ENCODE assay signal across 25 mouse cellular contexts in genomic region chr16:71230104-71230653, GRCm38 (mm10).
"Had no signal": no experiment of that assay in that cellular context is flagged by ENCODE, and none has a peak within 500 bp of the region (broad histone marks: within the 10 kb centered on the region; RNA-seq: fewer than 3 reads in every experiment).

No protein-coding gene starts in this region.

- ATAC-seq: hindbrain, postnatal 0 days; intestine, embryonic 16.5 days; liver, embryonic 12.5 days had no signal

- H3K4me1 ChIP-seq: heart, embryonic 13.5 days; heart, embryonic 15.5 days; hindbrain, embryonic 13.5 days; kidney, embryonic 15.5 days; limb, embryonic 13.5 days; limb, embryonic 15.5 days; liver, embryonic 12.5 days had no signal

- H3K9ac ChIP-seq: heart, embryonic 13.5 days; heart, embryonic 15.5 days; hindbrain, embryonic 13.5 days; kidney, embryonic 15.5 days; limb, embryonic 13.5 days; limb, embryonic 15.5 days; liver, embryonic 12.5 days had no signal

- H3K4me2 ChIP-seq: heart, embryonic 11.5 days; heart, embryonic 13.5 days; heart, embryonic 15.5 days; hindbrain, embryonic 13.5 days; kidney, embryonic 15.5 days; limb, embryonic 13.5 days; limb, embryonic 15.5 days; liver, embryonic 12.5 days had no signal

- H3K4me3 ChIP-seq: heart, adult 2 months; heart, embryonic 13.5 days; heart, embryonic 15.5 days; hindbrain, embryonic 13.5 days; kidney, embryonic 15.5 days; limb, embryonic 13.5 days; limb, embryonic 15.5 days; liver, embryonic 12.5 days had no signal

- H3K9me3 ChIP-seq: heart, embryonic 13.5 days; heart, embryonic 15.5 days; hindbrain, embryonic 13.5 days; kidney, embryonic 15.5 days; limb, embryonic 13.5 days; limb, embryonic 15.5 days; liver, embryonic 12.5 days had no signal

- H3K36me3 ChIP-seq: heart, embryonic 13.5 days; heart, embryonic 15.5 days; hindbrain, embryonic 13.5 days; kidney, embryonic 15.5 days; limb, embryonic 13.5 days; limb, embryonic 15.5 days; liver, embryonic 12.5 days had no signal

- DNase-seq: gastrocnemius, postnatal 14 days; gastrocnemius, postnatal 36 days; heart, adult 11 months; heart, adult 2 months; heart, postnatal 14 days; heart, postnatal 36 days; kidney, adult 11 months; kidney, adult 2 months; kidney, adult 9 months; kidney, postnatal 14 days; kidney, postnatal 36 days; layer of hippocampus, adult 9-11 months; layer of hippocampus, postnatal 36 days; left cerebral cortex, postnatal 4 days had no signal

- H3K27ac ChIP-seq: heart, adult 2 months; heart, embryonic 13.5 days; heart, embryonic 15.5 days; hindbrain, embryonic 13.5 days; hindbrain, postnatal 0 days; kidney, embryonic 15.5 days; kidney, postnatal 0 days; limb, embryonic 13.5 days; limb, embryonic 15.5 days; liver, embryonic 12.5 days had no signal

- H3K27me3 ChIP-seq: heart, embryonic 13.5 days; heart, embryonic 15.5 days; hindbrain, embryonic 13.5 days; kidney, embryonic 15.5 days; limb, embryonic 13.5 days; limb, embryonic 15.5 days; liver, embryonic 12.5 days had no signal
